Mouse (Mus musculus) B cell, adult 2 months (primary cell): ENCODE measurements around the gene Rassf8.

Experiments used
- DNase-seq, 2 experiments: peaks; one replicate each; pipeline ENCODE4 v3.0.0; 2022

Gene Rassf8

DNA sequence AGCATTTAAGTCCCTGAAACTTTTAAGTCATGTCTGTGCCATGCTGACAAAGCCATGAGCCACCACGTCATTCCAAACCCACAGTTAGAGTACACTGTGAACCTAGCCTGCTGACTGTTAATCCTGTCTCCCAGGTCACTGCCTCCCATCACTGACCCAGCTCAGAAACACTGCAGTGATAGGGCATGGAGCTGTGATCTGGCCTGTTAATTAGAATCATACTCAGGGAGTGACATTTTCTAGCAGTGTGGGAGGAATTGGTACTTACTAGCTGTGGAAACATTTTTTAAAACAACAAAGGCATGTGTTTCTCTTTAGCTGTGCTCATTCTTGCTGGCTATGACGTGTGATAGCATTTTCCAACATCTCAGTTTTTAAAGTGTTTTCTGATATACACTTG, 35.4 kb downstream of the Rassf8 start:
- no peak for DNase-seq

DNA sequence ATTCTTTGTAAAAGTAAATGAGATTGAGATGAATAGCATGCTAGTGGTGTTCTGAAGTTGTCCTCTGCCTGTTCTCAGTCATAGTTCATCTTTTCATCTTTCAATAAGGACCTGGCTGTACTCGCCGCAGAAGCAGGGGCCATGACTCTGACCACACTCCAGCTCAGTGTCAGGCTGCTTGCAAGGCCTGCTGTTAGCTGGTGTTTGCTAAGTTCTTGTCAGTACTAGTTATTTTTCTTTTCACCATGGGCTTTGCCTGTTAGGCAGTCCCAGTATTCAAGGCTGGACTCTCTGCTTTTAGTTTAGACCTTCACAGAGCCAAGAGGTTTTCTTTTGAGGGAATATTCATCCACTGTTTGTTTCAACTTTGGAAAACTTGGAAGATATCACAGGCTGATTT, 40.8 kb downstream of the Rassf8 start:
- no peak for DNase-seq

DNA sequence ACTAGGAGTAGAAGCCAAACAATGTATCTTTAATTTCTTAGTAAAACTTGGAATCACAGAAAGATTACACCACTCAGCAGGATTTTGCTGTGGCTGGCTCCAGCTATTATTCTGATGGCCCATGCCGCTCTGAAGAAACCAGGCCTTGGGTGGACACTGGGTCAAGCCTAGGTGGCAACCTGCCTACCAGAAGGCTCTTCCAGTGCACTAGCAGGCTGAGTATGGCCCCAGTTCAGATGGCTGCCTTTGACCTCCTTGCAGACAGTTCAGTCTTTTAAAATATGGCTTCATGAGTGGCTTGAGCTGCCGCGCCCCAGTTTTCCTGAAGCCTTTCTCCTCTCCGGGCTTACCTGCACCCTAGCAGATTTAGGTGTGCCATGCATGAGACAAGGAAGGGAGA, 43.2 kb downstream of the Rassf8 start:
- DNase-seq, result no peak

DNA sequence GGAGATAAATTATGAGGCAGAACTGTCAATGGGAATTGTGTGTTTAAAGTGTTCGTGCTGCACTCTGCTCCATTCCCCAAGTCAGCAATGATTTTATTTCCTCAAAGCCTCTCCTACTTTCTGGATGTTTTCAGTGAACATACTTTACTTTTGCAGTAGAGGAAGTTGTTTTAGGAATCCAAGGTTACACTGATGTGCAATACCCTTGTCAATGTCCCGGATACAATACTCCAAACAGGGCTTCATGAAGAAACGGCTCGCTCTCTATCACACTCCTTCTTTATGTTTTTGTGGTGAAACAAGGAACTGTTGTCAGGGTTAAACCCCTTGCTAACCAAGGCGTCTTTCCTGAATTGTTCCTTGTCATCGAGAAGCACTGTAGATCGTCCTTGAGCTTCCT, 45.8 kb downstream of the Rassf8 start:
- no peak for DNase-seq

DNA sequence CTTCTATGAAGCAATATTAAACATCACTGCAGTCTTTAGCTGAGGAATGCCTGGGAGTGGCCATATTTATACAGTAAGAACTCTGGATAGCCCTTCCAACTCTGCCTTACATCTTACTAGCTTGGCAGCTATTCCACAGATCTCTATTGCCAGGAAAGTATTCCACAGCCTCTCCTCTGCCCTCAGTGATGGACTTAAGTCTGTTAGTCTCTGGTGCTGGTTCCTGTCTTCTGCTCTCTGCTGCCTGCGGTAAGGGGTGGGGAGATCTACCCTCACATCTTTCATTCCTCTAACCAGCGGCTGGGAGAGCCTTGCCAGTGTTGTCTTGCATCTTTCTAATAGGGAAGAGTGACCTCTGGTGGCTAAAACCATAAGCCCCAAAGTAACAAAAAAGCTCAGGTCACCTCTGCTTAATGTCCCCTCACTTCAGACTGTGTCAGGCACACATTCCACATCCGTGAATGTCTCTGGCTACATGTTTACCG, 46.6 kb downstream of the Rassf8 start:
- DNase-seq, result peak; percentile 57 to 60

DNA sequence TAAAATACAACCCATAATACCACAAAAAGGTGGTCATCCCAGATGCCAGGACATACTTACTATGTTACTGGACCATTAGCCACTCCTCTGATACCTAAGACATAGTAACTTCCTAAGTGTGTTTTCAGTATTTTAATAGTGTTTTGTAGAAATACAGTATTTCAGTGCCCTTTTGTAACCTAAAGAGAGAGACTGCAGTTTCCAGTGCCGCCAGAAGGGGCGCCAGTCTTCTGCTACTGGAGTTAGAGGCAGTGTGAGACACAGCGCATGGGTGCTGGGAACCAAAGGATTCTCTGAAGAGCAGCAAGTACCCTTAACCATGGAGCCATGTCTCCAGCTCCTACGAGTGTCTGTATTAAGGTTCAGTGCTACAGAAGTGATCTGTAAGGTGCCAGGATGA, 48.1 kb downstream of the Rassf8 start:
- DNase-seq, result peak; percentile 21

DNA sequence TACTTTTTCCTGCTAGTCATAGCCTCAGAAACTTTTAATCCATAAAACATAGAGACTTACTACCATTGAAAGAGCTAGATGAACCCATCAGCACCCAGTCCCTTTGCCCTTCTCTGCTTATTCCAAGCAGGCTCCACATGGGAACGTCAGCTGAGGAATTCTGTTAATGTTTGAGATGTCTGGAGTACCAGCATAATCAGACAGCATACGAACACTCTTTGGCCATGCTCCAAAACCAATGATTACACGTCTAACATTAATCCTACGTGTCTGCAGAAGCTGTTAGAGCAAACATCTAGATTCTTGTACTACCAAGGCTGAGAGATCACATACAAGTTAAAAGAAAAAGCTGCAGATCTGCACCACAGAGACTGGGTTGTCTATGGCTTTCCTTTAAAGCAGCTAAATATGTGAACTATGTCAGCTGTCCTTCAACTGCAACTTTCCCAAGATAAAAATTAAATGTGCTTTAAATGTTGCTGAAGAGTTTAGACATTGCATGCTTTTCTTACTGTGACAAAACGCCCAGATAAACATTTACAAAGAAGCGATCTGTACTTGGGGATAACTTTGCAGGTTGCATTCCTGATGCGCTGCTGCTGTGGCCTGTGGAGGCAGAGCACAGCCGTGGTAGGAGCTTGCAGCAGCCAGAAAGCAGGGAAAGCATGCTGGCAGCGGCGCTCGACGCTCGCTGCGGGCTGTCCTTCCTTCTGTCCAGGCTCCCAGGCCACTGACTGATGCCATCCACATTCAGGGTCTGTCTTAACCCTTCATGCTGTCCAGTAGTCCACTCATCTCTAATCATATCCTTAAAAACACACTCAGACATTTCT, 49.9 kb downstream of the Rassf8 start:
- no peak for DNase-seq

DNA sequence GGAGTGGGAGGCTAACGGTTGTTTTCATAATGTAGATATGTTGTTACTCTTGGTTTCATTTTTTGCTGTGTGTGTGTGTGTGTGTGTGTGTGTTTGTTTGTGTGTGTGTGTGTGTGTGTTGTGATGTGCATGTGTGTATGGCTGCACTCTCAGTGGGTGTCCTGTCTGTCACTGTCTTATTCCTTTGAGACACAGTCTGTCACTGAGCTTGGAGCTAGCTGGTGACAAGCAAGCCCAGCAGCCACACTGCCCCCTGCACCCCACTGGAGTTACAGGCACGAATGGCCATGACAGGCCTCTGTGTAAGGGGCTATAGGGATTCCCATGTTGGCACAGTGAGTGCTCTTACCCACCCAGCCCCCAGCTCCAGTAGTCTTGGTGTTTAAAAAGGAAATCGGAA, 51.1 kb downstream of the Rassf8 start:
- no peak for DNase-seq

DNA sequence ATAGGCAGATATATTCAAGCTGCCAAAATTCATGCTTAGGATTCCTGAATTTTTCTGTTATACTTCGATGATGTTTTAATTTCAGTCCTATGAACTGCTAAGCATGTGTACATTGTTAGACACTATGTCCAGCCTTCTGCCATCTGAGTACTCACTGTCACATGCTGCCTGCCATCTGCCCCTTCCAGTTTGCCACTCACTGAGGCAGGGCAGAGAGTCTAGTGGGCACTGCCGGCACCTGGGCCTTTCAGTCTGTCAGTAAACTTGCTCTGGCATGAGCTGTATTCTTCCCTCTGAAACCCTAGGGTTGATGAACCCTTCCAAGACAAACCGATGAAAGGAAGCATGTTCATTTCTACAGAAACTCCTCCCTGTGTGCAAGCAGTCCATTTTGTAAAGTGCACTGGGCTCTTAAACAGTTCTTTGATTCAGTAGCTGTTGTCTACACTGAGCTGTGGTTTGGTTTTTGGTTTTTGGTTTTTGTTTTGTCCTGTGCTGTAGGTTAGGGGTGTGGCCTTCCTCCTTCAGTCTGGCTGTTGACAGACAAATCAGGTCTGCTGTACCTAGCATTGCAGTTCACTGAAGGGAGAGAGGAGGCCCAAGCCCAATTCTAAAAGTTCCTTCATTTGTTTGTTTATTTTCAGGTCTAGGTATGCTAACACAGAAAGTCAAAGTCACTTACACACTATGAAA, 55.4 kb downstream of the Rassf8 start:
- DNase-seq, result no peak

DNA sequence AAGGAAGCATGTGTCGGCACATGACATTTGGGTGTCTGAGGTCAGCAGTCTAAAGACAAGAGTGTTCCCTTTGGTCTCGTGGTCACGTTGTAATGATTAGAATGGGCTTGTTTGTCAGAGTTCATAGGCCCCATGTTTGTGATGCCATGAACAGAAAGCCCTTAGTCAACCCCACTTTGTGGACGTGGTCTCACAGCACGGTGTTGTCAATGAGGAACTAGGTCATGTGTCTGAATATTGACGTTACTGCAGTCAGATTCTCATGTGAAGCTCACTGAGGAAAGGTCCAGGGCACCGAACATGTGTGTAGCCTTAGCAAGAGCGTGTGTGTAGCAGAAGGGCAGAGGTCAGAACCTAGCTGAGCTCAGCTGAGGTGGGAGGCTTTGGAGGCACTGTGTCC, 56.3 kb downstream of the Rassf8 start:
- DNase-seq, result no peak

DNA sequence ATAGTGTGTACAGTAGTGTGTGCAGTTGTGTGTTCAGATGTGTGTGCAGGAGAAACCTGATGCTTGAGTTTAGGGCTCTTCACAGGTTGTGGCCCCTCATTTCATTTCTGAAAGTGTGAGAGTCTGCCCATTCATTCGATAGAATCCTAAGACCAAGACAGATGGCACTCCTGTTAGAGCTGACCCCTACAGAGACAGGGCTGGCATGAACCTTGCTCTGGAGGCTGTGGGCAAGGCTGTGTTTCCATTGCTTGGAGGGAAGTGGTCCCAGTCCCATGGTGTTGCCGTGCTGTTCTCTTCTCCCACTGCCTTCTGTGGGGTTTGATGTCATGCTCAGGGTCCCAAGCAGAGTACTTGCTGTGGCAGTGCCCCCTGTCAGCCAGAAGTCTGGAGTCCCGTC, 57.7 kb downstream of the Rassf8 start:
- DNase-seq, result no peak

DNA sequence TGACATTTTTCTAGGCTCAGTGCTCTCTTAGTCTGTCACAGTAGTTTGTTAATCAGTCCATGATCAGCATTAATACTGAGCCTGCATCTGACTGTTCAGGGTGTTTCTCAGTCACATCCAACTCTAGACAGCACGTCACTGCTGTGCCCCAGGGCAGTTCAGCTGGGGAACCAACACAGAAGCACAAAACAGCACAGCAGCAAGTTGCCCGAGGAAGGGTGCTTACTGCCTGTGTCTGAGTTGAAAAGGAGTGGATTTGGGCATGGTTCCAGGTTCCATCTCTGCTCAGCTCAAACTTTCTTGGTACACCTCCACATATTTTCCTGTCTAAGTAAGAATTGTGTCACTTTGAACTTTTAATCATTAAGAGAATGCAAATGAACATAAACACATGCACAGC, 60.2 kb downstream of the Rassf8 start:
- DNase-seq, result no peak

DNA sequence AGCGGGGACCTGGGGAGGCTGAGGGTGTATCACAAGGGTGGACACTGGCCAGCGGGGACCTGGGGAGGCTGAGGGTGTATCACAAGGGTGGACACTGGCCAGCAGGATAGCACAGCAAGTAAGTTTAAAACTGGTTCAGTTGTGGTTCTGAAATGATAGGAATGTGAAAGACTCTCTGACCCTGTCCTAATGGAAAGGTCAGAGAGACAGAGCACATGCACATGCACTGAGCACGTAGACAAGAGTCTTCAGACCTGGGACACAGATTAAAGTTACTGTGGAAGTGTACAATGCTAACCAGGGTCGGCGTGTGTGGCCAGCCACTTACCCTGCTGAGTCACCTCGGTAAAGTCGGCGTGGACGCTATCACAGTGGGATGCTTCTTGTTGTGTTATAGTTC, 61.4 kb downstream of the Rassf8 start:
- no peak for DNase-seq

DNA sequence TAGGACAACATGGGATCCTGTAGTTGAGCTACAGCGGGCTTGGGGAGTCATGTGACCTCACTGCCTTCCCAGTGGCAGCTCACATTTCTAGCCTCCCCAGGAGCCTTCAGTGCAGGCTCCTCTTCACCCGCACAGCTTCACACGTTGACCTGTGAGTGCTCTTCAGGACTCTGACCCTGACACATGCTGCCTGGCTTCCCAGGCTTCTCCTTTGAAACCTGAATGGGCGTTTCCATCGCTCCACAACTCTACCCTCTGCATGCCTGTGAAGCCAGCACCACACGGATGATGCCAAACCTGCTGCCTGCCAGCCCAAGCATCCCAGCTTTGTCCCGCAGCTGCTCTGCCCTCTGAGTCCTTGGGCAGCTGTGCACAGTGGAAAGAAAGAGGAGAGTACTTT, 63.0 kb downstream of the Rassf8 start:
- no peak for DNase-seq

DNA sequence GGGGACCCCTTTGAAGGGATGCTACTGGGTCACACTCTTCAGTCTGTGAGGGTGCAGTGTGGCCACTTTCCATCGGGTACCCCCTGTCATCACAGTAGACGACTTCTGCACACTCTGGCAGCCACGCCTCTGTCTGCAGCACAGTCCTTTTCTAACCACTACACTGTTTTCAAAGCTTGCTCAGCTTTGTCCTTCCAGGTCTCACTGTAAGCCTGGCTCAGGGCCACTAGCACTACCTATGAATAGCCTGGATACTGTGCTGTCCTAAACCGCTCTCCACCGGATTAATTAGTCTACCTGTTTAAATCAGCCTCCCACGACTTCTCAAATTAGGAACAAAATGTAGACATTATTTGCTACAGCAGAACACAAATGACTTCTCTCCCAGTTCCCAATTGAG, 63.5 kb downstream of the Rassf8 start:
- no peak for DNase-seq

DNA sequence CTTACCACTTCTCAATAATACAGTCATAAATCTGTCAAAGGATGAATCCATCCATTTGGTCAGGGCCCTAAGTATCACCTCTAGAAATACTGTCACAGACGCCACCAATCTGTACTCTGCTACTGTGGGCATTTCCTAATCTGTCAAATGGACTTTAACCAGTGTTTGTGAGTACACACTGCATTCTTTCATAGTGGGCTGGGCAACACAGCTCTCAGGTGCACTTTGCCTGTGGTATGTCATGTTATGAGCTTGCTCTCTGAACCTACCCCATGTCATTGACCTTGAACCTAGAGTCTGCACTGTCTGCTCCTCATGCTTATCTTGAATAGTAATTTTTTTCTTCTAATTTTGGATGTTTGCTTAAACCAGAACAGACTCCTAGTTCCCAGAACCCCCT, 64.6 kb downstream of the Rassf8 start:
- DNase-seq, result no peak

DNA sequence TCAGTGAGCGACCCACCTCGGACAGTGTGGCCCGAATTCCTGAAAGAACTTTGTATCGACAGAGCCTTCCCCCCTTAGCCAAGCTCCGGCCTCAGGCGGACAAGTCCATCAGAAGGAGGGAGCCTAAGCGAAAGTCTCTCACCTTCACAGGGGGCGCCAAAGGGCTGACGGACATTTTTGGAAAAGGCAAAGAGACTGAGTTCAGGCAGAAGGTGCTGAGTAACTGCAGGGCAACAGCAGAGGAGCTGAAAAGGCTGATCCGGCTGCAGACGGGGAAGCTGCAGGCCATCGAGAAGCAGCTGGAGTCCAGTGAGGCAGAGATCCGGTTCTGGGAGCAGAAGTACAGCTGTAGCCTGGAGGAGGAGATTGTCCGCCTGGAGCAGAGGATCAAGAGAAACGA, 68.7 kb downstream of the Rassf8 start:
- DNase-seq, result no peak

DNA sequence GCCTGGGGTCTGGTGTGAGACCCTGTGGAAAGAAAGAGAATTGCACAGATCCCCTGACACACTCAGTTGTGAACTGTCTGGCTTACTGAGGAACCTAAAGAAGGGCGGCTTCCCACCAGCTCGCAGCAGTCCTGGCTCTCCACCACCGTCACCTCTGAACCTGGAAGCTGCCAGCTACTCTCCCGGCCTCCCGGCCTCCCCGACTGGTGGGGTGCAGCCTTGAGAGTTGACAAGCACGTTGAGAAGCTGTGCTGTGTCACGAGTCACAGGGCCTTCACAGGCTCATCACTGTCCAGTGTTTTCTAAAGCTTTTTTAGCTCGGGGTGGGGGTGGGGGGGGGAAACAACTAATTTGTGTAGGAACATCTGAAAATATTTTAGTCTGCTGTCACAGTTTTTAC, 72.6 kb downstream of the Rassf8 start:
- DNase-seq, result no peak

DNA sequence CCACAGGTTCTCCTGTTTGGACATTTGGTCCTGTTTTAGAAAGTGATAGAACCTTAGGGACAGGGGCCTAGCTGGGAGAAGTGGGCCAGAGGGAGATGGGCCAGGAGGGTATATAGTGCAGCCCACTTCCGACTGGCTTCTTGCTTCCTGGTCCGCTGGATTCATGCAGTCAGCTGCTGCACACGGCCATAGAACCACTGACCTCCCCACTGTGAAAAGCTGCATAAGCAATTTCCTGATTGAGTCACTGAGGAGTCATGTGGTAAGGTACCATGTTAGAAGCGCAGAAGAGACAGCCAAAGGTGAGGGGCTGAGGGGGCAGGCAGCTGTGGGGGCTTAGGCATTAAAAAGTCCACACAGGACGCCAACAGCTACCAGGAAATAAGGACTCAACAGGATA, 75.7 kb downstream of the Rassf8 start:
- no peak for DNase-seq

DNA sequence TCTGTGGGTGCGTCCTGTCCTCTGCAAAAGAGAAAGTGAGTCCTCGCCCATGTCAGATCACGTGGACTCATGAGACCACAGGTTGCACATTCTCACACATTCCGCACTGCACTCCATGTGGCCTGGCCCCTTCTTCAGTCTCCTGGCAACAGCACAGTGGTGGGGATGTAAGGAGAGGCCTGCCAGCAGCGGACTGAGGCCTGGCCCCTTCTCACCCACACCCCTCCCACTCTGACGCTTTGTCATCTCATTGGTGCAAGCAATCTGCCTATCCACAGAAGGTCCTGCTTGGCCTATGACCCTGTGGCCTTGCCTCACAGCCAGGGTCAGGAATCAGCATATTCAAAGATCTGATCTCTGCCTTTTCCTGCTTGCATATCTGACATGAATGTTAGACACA, 76.6 kb downstream of the Rassf8 start:
- DNase-seq, result no peak

DNA sequence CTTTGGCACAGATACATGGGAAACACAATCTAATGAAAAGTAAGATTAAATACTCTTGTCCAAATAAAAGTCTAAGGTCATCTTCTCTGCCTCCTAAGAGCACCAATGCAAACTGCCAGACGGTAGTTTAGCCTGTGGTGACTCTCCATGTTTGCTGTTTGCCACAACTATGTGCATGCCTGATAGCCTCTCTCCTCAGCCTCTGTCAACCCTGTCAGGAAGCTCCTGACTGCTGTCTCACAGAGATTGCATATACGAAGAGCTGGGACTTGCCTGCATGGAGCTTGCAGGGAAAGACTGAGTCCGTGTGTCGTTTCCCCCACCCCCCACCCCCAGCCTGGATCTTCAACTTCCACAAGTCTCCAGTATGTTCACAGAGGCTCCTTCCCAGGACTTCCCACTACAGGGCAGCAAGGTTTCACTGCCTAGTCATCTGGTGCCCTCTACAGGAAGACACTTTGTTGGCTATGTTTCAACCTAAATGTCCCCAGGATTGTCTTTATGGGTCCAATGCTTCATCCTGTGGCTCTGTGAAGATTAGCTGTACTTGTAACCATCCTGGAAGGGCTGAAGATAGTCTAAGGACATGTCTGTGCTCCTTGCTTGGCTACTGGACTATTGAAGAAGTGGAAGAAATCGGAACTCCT, 77.2 kb downstream of the Rassf8 start:
- no peak for DNase-seq

DNA sequence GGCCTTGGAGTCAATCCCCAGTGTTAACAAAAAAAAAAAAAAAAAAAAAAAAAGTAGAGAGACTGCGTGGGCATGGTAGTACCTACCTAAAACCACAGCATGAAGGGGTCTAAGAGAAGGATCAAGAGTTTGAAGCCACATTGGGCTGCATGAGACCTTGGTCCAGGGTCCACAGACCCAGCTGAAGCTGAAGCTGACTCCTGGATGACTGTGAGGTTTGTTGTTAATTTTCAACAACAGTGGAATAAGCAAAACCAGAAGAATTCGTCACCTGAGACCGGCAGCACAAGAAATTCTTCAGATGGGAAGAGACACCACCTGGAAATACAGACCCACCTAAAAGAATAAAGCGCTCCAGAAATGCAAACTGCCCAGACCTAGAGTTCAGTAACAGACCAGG, 79.8 kb downstream of the Rassf8 start:
- DNase-seq, result no peak

DNA sequence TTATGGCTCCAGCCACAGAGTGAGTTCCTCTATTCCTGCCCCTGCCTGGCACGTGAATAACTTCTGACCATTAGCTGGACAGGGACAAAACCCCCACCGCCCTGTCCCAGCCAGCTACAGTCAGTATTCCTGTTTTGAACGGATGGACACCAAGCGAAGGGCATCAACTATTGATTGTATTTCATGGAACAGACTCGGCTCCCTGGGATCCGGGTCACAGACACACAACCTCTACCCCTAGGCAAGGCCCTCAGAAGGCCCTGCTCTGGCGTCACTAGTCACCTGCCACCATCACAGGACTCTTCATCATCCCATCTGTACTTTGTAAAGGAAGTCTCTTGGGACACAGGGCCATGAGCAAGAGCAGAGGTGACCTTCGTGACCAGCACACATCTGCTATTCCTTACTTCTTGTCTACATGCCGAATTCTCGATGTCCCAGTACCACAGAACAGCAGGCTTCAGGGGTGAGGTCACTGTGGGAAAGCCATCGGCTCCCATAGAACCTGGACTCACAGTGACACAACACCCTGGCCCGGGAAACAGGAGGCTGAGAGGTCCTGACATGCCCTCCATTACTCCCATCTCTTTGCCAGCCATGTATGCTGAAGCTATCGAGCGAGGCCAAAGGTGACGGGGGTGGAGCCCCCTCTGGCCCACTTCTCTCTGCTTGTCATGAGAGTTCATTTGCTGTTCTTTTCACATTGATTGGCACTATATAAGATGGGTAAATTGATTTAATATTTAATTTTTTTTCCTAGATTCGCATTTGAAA, 82.7 kb downstream of the Rassf8 start:
- no peak for DNase-seq
